Mouse (Mus musculus) embryonic facial prominence, embryonic 12.5 days (tissue): ENCODE measurements at regions not wholly inside any gene's neighbourhood (a gene's known extent, or its start where the extent isn't known, plus 50 kb on each side); places are given as distances from the start of the nearest gene placed in this dataset.
A peak's percentile ranks its signal among the peaks of the same experiment; 100 is the strongest.

ENCODE experiments used
- ATAC-seq: fragments of 200-750 bp; cut with Nextera tagmentation; 2 replicates; pipeline ENCODE4 v1.8.0; 2017; ENCODE audit not compliant: insufficient number of reproducible peaks, insufficient read depth, low FRiP score, low TSS enrichment
- H3K27ac ChIP-seq: fragments of 300-500 bp; sonication (generic); 2 replicates; pipeline ENCODE4 v1.5.1; 2016; ENCODE audit warnings: mild to moderate bottlenecking
- H3K27me3 ChIP-seq: fragments of 300-500 bp; sonication (generic); 2 replicates; pipeline ENCODE4 v1.6.1; 2016; ENCODE audit warnings: mild to moderate bottlenecking, moderate library complexity
- H3K36me3 ChIP-seq: fragments of 300-500 bp; sonication (generic); 2 replicates; pipeline ENCODE4 v1.6.1; 2016; ENCODE audit warnings: mild to moderate bottlenecking
- H3K4me1 ChIP-seq: fragments of 300-500 bp; sonication (generic); 2 replicates; pipeline ENCODE4 v1.6.1; 2016
- H3K4me2 ChIP-seq: fragments of 300-500 bp; sonication (generic); replicated peaks from 2 replicates; pipeline ENCODE4 v1.6.1; 2016; ENCODE audit warnings: mild to moderate bottlenecking, moderate library complexity
- H3K4me3 ChIP-seq: fragments of 300-500 bp; sonication (generic); 2 replicates; pipeline ENCODE4 v1.5.1; 2016; ENCODE audit warnings: mild to moderate bottlenecking
- H3K9ac ChIP-seq: fragments of 300-500 bp; sonication (generic); 2 replicates; pipeline ENCODE4 v1.6.1; 2016; ENCODE audit warnings: mild to moderate bottlenecking, moderate library complexity
- H3K9me3 ChIP-seq: fragments of 300-500 bp; sonication (generic); 2 replicates; pipeline ENCODE4 v1.6.1; 2016; ENCODE audit warnings: mild to moderate bottlenecking, moderate library complexity
- WGBS: fragments of 180-500 bp; shearing (Covaris S2); methylation state at CpG from one replicate; pipeline ENCODE4 v1.1.7; 2016; 5-methylcytosine and 5-hydroxymethylcytosine counted together

- Histone ChIP-seq H3K27me3 (peaks cover 40% of the 10 kb centered on the region), H3K4me2 (peak overlapping the region; percentile 51), H3K36me3 (no peaks in the 10 kb centered on the region), H3K9ac (no peak overlapping the region), H3K9me3 (no peaks in the 10 kb centered on the region), H3K27ac (no peak overlapping the region), H3K4me1 (no peaks in the 10 kb centered on the region), H3K4me3 (peak overlapping the region; percentile 29)
- no peak for ATAC-seq
- 5% methylated on average over 27 of the region's 27 CpGs for WGBS
Observed at GRCm38 (mm10) chr9:118389481-118390334, 88.3 kb upstream of the Eomes start.

GRCm38 (mm10) chr9:118390679-118391078 lies 87.3 kb upstream of the Eomes start:
- no peak overlapping the region for H3K27ac ChIP-seq
- no peak overlapping the region for H3K9ac ChIP-seq
- H3K9me3 ChIP-seq = no peaks in the 10 kb centered on the region
- H3K36me3 ChIP-seq = no peaks in the 10 kb centered on the region
- ATAC-seq = no peak
- H3K27me3 ChIP-seq = peaks cover 40% of the 10 kb centered on the region
- no peak overlapping the region for H3K4me2 ChIP-seq
- 57% methylated on average over 3 of the region's 3 CpGs for WGBS
- no peaks in the 10 kb centered on the region for H3K4me1 ChIP-seq
- no peak overlapping the region for H3K4me3 ChIP-seq

- H3K9ac ChIP-seq = no peak overlapping the region
- H3K4me3 ChIP-seq = no peak overlapping the region
- ATAC-seq = no peak
- H3K36me3 ChIP-seq = no peaks in the 10 kb centered on the region
- no peak overlapping the region for H3K4me2 ChIP-seq
- no peaks in the 10 kb centered on the region for H3K4me1 ChIP-seq
- no peaks in the 10 kb centered on the region for H3K9me3 ChIP-seq
- 61% methylated on average over 7 of the region's 7 CpGs for WGBS
- no peak overlapping the region for H3K27ac ChIP-seq
- H3K27me3 ChIP-seq = peaks cover 40% of the 10 kb centered on the region
Observed at GRCm38 (mm10) chr9:118391715-118392114, 86.3 kb upstream of the Eomes start.

GRCm38 (mm10) chr9:118392796-118393195 lies 85.2 kb upstream of the Eomes start:
- 73% methylated on average over 1 of the region's 1 CpGs for WGBS
- ATAC-seq = no peak
- Histone ChIP-seq H3K9ac (no peak overlapping the region), H3K27me3 (peaks cover 34% of the 10 kb centered on the region), H3K36me3 (no peaks in the 10 kb centered on the region), H3K9me3 (no peaks in the 10 kb centered on the region), H3K4me1 (no peaks in the 10 kb centered on the region), H3K4me2 (no peak overlapping the region), H3K27ac (no peak overlapping the region), H3K4me3 (no peak overlapping the region)

GRCm38 (mm10) chr9:118393567-118393966 lies 84.4 kb upstream of the Eomes start:
- no peak for ATAC-seq
- no peaks in the 10 kb centered on the region for H3K36me3 ChIP-seq
- 42% methylated on average over 4 of the region's 4 CpGs for WGBS
- H3K4me2 ChIP-seq = no peak overlapping the region
- H3K9me3 ChIP-seq = no peaks in the 10 kb centered on the region
- H3K9ac ChIP-seq = no peak overlapping the region
- no peaks in the 10 kb centered on the region for H3K4me1 ChIP-seq
- H3K4me3 ChIP-seq = no peak overlapping the region
- peaks cover 27% of the 10 kb centered on the region for H3K27me3 ChIP-seq
- H3K27ac ChIP-seq = no peak overlapping the region

GRCm38 (mm10) chr9:118396425-118397053 lies 81.5 kb upstream of the Eomes start:
- Histone ChIP-seq H3K4me3 (no peak overlapping the region), H3K9ac (no peak overlapping the region), H3K27ac (no peak overlapping the region), H3K4me1 (no peaks in the 10 kb centered on the region), H3K9me3 (no peaks in the 10 kb centered on the region), H3K27me3 (no peaks in the 10 kb centered on the region), H3K36me3 (no peaks in the 10 kb centered on the region), H3K4me2 (no peak overlapping the region)
- 73% methylated on average over 2 of the region's 2 CpGs for WGBS
- ATAC-seq = no peak

GRCm38 (mm10) chr9:118400520-118400919 lies 77.5 kb upstream of the Eomes start:
- Histone ChIP-seq H3K27ac (no peak overlapping the region), H3K4me2 (no peak overlapping the region), H3K4me3 (no peak overlapping the region), H3K36me3 (no peaks in the 10 kb centered on the region), H3K9me3 (no peaks in the 10 kb centered on the region), H3K27me3 (no peaks in the 10 kb centered on the region), H3K9ac (no peak overlapping the region), H3K4me1 (no peaks in the 10 kb centered on the region)
- ATAC-seq = no peak
- WGBS = 71% methylated on average over 3 of the region's 3 CpGs

GRCm38 (mm10) chr9:118401170-118401569 lies 76.8 kb upstream of the Eomes start:
- Histone ChIP-seq H3K9ac (no peak overlapping the region), H3K4me3 (no peak overlapping the region), H3K36me3 (no peaks in the 10 kb centered on the region), H3K4me1 (no peaks in the 10 kb centered on the region), H3K27ac (no peak overlapping the region), H3K9me3 (no peaks in the 10 kb centered on the region), H3K4me2 (no peak overlapping the region), H3K27me3 (no peaks in the 10 kb centered on the region)
- peak; percentile 69; the same call in 1 of the 2 replicates for ATAC-seq

GRCm38 (mm10) chr9:118404867-118405266 lies 73.1 kb upstream of the Eomes start:
- H3K4me2 ChIP-seq = no peak overlapping the region
- no peak for ATAC-seq
- H3K27ac ChIP-seq = no peak overlapping the region
- H3K27me3 ChIP-seq = no peaks in the 10 kb centered on the region
- 65% methylated on average over 6 of the region's 6 CpGs for WGBS
- H3K9me3 ChIP-seq = no peaks in the 10 kb centered on the region
- no peaks in the 10 kb centered on the region for H3K36me3 ChIP-seq
- H3K4me3 ChIP-seq = no peak overlapping the region
- H3K4me1 ChIP-seq = no peaks in the 10 kb centered on the region
- no peak overlapping the region for H3K9ac ChIP-seq

GRCm38 (mm10) chr9:118405926-118406518 lies 72.0 kb upstream of the Eomes start:
- Histone ChIP-seq H3K4me1 (no peaks in the 10 kb centered on the region), H3K36me3 (no peaks in the 10 kb centered on the region), H3K4me3 (no peak overlapping the region), H3K4me2 (no peak overlapping the region), H3K9ac (no peak overlapping the region), H3K9me3 (no peaks in the 10 kb centered on the region), H3K27ac (no peak overlapping the region), H3K27me3 (no peaks in the 10 kb centered on the region)
- no peak for ATAC-seq
- WGBS = 64% methylated on average over 9 of the region's 9 CpGs

GRCm38 (mm10) chr9:118416032-118416431 lies 62.0 kb upstream of the Eomes start:
- WGBS = 82% methylated on average over 4 of the region's 4 CpGs
- Histone ChIP-seq H3K27ac (no peak overlapping the region), H3K36me3 (no peaks in the 10 kb centered on the region), H3K9me3 (no peaks in the 10 kb centered on the region), H3K9ac (no peak overlapping the region), H3K4me3 (no peak overlapping the region), H3K27me3 (no peaks in the 10 kb centered on the region), H3K4me1 (no peaks in the 10 kb centered on the region), H3K4me2 (no peak overlapping the region)
- no peak for ATAC-seq

- Histone ChIP-seq H3K9me3 (no peaks in the 10 kb centered on the region), H3K27me3 (no peaks in the 10 kb centered on the region), H3K9ac (no peak overlapping the region), H3K4me1 (no peaks in the 10 kb centered on the region), H3K36me3 (no peaks in the 10 kb centered on the region), H3K27ac (no peak overlapping the region), H3K4me3 (no peak overlapping the region), H3K4me2 (no peak overlapping the region)
- WGBS = 86% methylated on average over 6 of the region's 6 CpGs
- ATAC-seq = no peak
Observed at GRCm38 (mm10) chr9:118416475-118416874, 61.5 kb upstream of the Eomes start.
